Mouse (Mus musculus) stomach, postnatal 0 days (tissue): ENCODE data around the gene Fam189a2. TPM values are rescaled to one million over a fixed set of nuclear protein-coding genes. Genes with fewer than 3 reads are reported as not detected.

Source experiments
- ATAC-seq: fragments of 200-750 bp; cut with Nextera tagmentation; 2 replicates; pipeline ENCODE4 v1.8.0; 2017; ENCODE audit not compliant: low FRiP score, low TSS enrichment
- DNase-seq: peaks from one replicate; pipeline ENCODE4 v3.0.0-alpha.2; 2016; ENCODE audit warnings: low spot score
- H3K27ac ChIP-seq: fragments of 300-500 bp; sonication (generic); replicated peaks from 2 replicates; pipeline ENCODE4 v1.5.1; 2014; ENCODE audit warnings: mild to moderate bottlenecking, control low read depth
- H3K27me3 ChIP-seq: fragments of 300-500 bp; sonication (generic); 2 replicates; pipeline ENCODE4 v1.6.1; 2014; ENCODE audit warnings: low read length; ENCODE audit not compliant: control insufficient read depth, insufficient read depth
- H3K36me3 ChIP-seq: fragments of 300-500 bp; sonication (generic); 2 replicates; pipeline ENCODE4 v1.6.1; 2014; ENCODE audit warnings: low read length, mixed read lengths; ENCODE audit not compliant: control insufficient read depth, insufficient read depth
- H3K4me1 ChIP-seq: fragments of 300-500 bp; sonication (generic); replicated peaks from 2 replicates; pipeline ENCODE4 v1.6.1; 2014; ENCODE audit warnings: antibody characterized with exemption; ENCODE audit not compliant: control insufficient read depth, insufficient read depth
- H3K4me2 ChIP-seq: fragments of 300-500 bp; sonication (generic); replicated peaks from 2 replicates; pipeline ENCODE4 v1.6.1; 2014; ENCODE audit warnings: low read depth, mild to moderate bottlenecking, control low read depth, moderate library complexity
- H3K4me3 ChIP-seq: fragments of 300-500 bp; sonication (generic); 2 replicates; pipeline ENCODE4 v1.5.1; 2014; ENCODE audit warnings: low read depth, low read length, control low read depth
- H3K9ac ChIP-seq: fragments of 300-500 bp; sonication (generic); 2 replicates; pipeline ENCODE4 v1.6.1; 2014; ENCODE audit warnings: mild to moderate bottlenecking, low read length, control low read depth, mixed read lengths
- H3K9me3 ChIP-seq: fragments of 300-500 bp; sonication (generic); 2 replicates; pipeline ENCODE4 v1.6.1; 2016; ENCODE audit warnings: low read length; ENCODE audit not compliant: control insufficient read depth
- CTCF ChIP-seq: IDR thresholded peaks from 2 replicates; pipeline ENCODE4 v1.5.1; 2016; ENCODE audit warnings: antibody characterized with exemption, low read depth, mild to moderate bottlenecking, moderate library complexity
- EP300 ChIP-seq: optimal IDR thresholded peaks from 2 replicates; pipeline ENCODE3; 2016; ENCODE audit warnings: antibody characterized with exemption
- WGBS: fragments of 180-500 bp; shearing (Covaris S2); extraction: QIAGEN DNeasy Blood & Tissue Kit; methylation state at CpG from one replicate; pipeline ENCODE4 v1.1.7; 2014; 5-methylcytosine and 5-hydroxymethylcytosine counted together
- polyA plus RNA-seq: library from polyadenylated mRNA; unstranded; fragments of >200 nt; fragmentation: Nextera tagmentation; extraction: Ambion mirVana; gene quantifications from 2 replicates; pipeline ENCODE4 v1.2.1, GENCODE M21; 2015

Fam189a2 gene
- polyA plus RNA-seq, 1 experiment from 2014 or later, result 0.75 TPM

DNA sequence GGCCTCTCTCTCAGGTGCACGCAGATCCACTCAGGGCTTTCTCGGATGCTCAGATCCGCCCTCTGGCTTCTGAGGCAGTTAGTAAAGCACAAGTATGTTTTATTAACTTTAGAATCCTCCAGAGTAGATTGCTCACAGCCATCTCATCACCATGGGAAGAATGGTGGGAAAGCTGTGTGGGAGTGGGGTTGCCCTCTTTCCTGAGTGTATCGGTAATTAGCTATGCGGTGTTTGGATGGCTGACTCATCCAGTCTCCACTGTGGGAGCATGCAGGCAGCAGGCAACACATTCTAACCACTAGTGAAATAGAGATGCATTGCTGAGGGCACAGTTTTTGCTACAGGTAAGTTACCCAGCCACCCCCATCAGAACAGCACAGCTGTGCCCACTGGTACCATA lies 100.0 kb downstream of the Fam189a2 start:
- TF ChIP-seq EP300 (no peak), CTCF (no peak)
- ATAC-seq (no peak), DNase-seq (no peak)
- H3K27me3 ChIP-seq, result no peaks in the 10 kb centered on the region
- no peak overlapping the region for H3K27ac ChIP-seq
- H3K36me3 ChIP-seq, result no peaks in the 10 kb centered on the region
- no peak overlapping the region for H3K4me2 ChIP-seq
- H3K4me1 ChIP-seq, result no peaks in the 10 kb centered on the region
- WGBS, result 88% methylated on average over 5 of the region's 5 CpGs
- no peak overlapping the region for H3K9ac ChIP-seq
- H3K9me3 ChIP-seq, result no peaks in the 10 kb centered on the region; the same call in 1 of the 2 replicates
- H3K4me3 ChIP-seq, result no peak overlapping the region

DNA sequence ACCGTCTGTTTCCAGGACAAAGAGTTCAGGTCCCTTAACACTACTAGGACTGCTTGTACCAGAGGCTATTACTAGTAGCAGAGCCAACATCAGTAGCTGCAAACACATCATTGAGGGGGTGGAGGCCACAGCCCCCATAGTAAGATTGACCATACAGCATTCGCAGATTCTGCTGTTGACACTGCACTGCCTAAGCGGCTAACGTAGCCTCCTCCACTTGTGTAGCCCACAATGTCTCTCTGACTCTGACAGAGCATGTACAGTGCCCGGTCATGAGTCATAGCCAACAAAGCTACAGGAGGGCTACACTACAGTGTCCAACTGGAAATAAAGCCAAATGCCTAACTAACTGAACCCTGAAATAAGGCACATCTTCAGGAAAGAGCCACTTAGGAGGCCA lies 105.3 kb downstream of the Fam189a2 start:
- WGBS, result 90% methylated on average over 5 of the region's 5 CpGs
- ATAC-seq, result no peak
- TF ChIP-seq EP300 (no peak), CTCF (no peak)

DNA sequence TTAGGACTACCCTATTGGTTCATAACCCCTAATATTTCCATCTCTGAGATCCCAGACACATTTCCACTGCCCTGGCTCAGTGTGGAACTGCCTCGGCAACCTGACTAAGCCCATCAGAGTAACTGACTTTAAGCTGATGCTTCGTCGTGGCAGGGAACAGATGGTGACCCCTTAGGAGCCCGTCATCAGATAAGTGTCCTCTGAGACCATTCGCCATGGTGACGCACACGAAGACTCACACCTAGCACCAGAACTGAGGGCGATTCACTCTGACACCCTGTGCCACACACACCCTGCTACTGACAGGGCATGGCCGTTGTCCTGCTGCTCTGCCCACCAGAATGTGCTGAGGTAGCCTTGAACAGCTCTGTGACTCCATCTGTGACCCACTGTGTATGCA lies 106.0 kb downstream of the Fam189a2 start:
- ATAC-seq (no peak), DNase-seq (no peak)
- H3K4me2 ChIP-seq, result no peak overlapping the region
- H3K36me3 ChIP-seq, result no peaks in the 10 kb centered on the region
- no peaks in the 10 kb centered on the region for H3K4me1 ChIP-seq
- no peaks in the 10 kb centered on the region for H3K9me3 ChIP-seq
- no peaks in the 10 kb centered on the region for H3K27me3 ChIP-seq
- no peak overlapping the region for H3K4me3 ChIP-seq
- no peak overlapping the region for H3K27ac ChIP-seq
- TF ChIP-seq CTCF (no peak), EP300 (no peak)
- H3K9ac ChIP-seq, result no peak overlapping the region
- 84% methylated on average over 9 of the region's 9 CpGs for WGBS

More for the DNA sequence above, 105.3 kb downstream of the Fam189a2 start:
- Histone ChIP-seq H3K4me1 (no peaks in the 10 kb centered on the region), H3K9me3 (no peaks in the 10 kb centered on the region), H3K4me3 (no peak overlapping the region), H3K27ac (no peak overlapping the region), H3K36me3 (no peaks in the 10 kb centered on the region), H3K4me2 (no peak overlapping the region), H3K9ac (no peak overlapping the region), H3K27me3 (no peaks in the 10 kb centered on the region)
- DNase-seq, result no peak

DNA sequence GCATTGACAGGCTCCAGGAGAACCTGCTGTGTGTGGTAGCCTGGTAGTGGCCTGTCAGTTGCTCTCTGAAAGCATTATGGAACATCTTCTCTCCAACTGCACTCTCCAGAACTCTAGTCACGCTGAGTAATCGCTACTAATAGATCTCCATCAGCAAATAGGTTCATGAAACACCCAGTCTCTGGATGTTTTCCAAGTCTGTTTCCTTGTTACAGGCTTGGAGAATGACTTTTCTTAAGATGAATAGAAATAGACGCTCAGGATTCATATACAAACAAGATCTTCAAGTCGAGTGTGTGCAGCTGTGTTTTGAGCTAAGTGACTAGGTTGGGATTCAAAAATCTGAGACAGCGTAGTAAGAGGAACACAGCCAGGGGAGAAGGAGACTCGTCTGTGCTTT lies 106.8 kb downstream of the Fam189a2 start:
- no peak overlapping the region for H3K27ac ChIP-seq
- H3K9ac ChIP-seq, result no peak overlapping the region
- no peak overlapping the region for H3K4me3 ChIP-seq
- no peak for ATAC-seq
- H3K4me1 ChIP-seq, result no peaks in the 10 kb centered on the region
- DNase-seq, result no peak
- no peaks in the 10 kb centered on the region for H3K27me3 ChIP-seq
- WGBS, result 32% methylated on average over 6 of the region's 6 CpGs
- H3K36me3 ChIP-seq, result no peaks in the 10 kb centered on the region
- no peaks in the 10 kb centered on the region for H3K9me3 ChIP-seq
- TF ChIP-seq CTCF, result no peak
- TF ChIP-seq EP300, result no peak
- no peak overlapping the region for H3K4me2 ChIP-seq

Other genes starting within 250 kb of the Fam189a2 start
- gene Tjp2, start 194.0 kb upstream of the Fam189a2 start, polyA plus RNA-seq, result 18.3 and 20.6 TPM in 2 replicates
- 26.0 and 27.8 TPM in 2 replicates for gene Fxn, start 249.6 kb upstream of the Fam189a2 start, polyA plus RNA-seq